Mouse (Mus musculus): ENCODE data around the gene Prkacb.

DNA sequence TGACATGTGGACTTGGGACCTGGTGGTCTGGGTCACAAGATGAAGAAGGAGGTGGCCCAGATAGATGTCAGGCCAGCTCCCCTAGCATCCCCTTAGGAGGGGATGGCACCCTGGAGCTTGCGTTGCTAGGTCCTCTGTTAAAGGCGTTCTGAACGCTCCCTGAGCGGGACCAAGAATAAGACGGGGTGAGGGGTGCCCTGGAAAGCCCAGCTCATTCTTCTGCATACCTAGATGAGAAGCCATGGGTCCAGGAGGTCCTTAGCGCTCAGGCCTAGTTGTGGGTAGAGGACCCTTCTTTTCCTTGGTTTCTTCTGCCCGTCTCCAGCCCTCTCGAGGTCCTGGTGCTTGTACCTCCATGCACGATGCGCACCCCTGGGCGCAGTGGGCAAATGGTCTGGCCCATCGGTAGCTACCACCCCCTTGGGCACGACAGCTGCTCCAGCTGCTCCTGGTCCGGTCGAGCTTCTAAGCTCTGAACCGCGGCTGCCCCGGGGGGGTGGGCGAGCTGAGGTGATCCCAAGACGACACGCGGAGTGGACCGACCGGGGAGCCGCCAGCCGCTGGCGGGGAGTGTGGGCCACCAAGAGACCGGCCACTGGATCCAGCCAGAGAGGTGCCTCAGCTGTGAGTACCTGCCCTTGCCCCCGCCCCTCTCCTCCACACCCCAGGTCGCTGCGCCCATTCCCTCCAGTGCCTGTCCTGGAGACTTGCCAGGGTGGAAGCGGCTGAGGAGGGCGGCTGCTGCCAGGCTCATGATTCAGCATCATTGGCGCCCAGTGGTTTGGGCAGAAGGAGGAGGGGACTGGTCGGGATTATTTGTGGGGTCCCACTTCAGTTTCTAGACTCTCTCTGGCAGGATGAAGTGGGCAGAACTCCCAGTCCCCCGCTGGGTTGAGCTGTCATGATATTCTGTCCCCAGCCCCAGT, 39.4 kb upstream of the Prkacb start, which contains the start of gene Ttll7:
- no peak for TF ChIP-seq CTCF (IDR thresholded peaks at IDR 0.05; ENCODE audit: low read depth, low read length)
- no peak for TF ChIP-seq EP300 (IDR thresholded peaks at IDR 0.05; ENCODE audit: insufficient read depth, low read depth, low read length)
- TF ChIP-seq POLR2A (IDR thresholded peaks at IDR 0.05; ENCODE audit: insufficient read depth, low read length): no peak
